Mouse (Mus musculus): ENCODE measurements at regions not wholly inside any gene's neighbourhood (a gene's known extent, or its start where the extent isn't known, plus 50 kb on each side); places are given as distances from the start of the nearest gene placed in this dataset.

DNA sequence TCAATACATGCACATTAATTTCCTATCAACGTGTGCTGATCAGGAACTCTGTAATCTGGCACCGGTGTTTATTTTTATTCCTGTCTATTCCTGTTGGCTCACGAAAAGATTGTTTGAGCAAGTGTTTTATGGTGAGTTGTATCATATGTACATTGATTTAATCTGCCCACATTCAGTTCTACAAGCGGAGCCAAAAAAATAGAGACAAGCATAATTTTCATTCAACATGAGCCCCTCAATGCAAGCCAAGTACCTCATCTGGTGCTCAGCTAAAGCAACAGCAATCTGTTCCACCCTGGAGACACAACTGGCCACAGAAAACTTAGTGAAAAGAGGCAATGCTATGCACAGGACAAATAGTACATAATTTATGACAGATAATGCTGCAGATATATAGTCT lies 147.6 kb downstream of the Fam84b start:
- TF ChIP-seq CTCF (IDR thresholded peaks at IDR 0.05; ENCODE audit: low read depth) (no peak), EP300 (IDR thresholded peaks at IDR 0.05; ENCODE audit: low read depth) (no peak)
